Mouse (Mus musculus): ENCODE measurements around the gene Pdzd3. TPM values are rescaled to one million over a fixed set of nuclear protein-coding genes. Genes with fewer than 3 reads are reported as not detected.

The Pdzd3 gene
- polyA plus RNA-seq, 1 experiment from 2014 or later = 3.1 TPM

DNA sequence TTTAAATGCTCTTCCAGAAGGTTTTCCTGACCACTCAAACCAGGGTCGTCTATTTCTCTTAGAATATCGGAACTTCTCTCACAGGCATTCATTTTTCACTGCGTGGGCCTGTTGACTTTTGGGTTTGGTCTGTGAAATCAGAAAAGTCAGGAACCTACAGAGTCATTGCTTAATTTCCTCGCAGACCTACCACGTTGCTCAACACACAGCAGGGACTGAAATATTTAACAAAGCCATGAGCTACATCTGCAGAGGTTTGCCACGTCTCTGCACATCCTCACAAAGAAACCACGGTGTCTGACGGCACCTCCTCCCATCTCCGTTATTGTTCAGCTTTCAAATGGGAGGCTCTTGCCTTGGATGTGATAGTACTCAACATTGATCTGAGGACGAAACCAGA is 7.7 kb upstream of the Pdzd3 start:
- no peaks in the 10 kb centered on the region for H3K9me3 ChIP-seq (ENCODE audit: control insufficient read depth, low read length)
- H3K4me3 ChIP-seq (ENCODE audit: low read depth, low read length) = no peak overlapping the region
- no peak overlapping the region for H3K9ac ChIP-seq (ENCODE audit: low read length)
- no peak for DNase-seq (ENCODE audit: low spot score)
- H3K4me2 ChIP-seq (ENCODE audit: low read length) = no peak overlapping the region
- 77% methylated on average over 10 of the region's 10 CpGs for WGBS
- H3K36me3 ChIP-seq (ENCODE audit: control insufficient read depth, insufficient read depth, low read length) = no peaks in the 10 kb centered on the region
- H3K4me1 ChIP-seq (replicated peaks; ENCODE audit: control insufficient read depth, insufficient read depth, low read length) = peaks cover 7% of the 10 kb centered on the region; the same call in 1 of the 2 replicates
- H3K27ac ChIP-seq (ENCODE audit: low read depth) = no peak overlapping the region
- ATAC-seq (replicated peaks; ENCODE audit: low FRiP score, low TSS enrichment, low read depth) = no peak
- no peaks in the 10 kb centered on the region for H3K27me3 ChIP-seq (replicated peaks; ENCODE audit: control insufficient read depth, insufficient read depth, low read length)

DNA sequence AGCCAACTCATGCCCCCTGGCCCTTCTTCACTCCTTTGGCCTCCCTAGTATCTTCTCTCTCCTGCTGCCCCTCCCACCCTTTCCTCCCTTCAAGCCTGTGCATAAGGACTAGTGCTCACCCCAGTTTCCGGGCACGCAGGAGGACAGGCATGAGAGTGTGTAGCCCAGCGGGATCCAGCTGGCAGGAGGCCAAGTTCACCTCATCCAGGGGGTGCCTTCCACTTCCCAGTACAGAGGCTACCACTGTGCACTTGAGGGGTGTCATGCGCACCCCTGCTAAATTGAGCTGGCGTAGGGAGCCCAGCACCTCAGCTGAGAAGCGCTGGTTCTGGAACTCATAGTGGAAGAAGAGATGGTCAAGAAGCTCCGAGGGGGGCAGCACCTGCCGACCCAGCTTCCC is 4.9 kb upstream of the Pdzd3 start:
- no peaks in the 10 kb centered on the region for H3K27me3 ChIP-seq (replicated peaks; ENCODE audit: control insufficient read depth, insufficient read depth, low read length)
- H3K9me3 ChIP-seq (ENCODE audit: control insufficient read depth, low read length) = no peaks in the 10 kb centered on the region
- WGBS = 80% methylated on average over 8 of the region's 8 CpGs
- DNase-seq (ENCODE audit: low spot score) = no peak
- peaks cover 8% of the 10 kb centered on the region; the same call in 1 of the 2 replicates for H3K4me1 ChIP-seq (replicated peaks; ENCODE audit: control insufficient read depth, insufficient read depth, low read length)
- no peak overlapping the region for H3K9ac ChIP-seq (ENCODE audit: low read length)
- no peak overlapping the region for H3K27ac ChIP-seq (ENCODE audit: low read depth)
- H3K4me3 ChIP-seq (ENCODE audit: low read depth, low read length) = no peak overlapping the region
- no peak overlapping the region for H3K4me2 ChIP-seq (ENCODE audit: low read length)
- H3K36me3 ChIP-seq (ENCODE audit: control insufficient read depth, insufficient read depth, low read length) = no peaks in the 10 kb centered on the region
- ATAC-seq (replicated peaks; ENCODE audit: low FRiP score, low TSS enrichment, low read depth) = no peak

DNA sequence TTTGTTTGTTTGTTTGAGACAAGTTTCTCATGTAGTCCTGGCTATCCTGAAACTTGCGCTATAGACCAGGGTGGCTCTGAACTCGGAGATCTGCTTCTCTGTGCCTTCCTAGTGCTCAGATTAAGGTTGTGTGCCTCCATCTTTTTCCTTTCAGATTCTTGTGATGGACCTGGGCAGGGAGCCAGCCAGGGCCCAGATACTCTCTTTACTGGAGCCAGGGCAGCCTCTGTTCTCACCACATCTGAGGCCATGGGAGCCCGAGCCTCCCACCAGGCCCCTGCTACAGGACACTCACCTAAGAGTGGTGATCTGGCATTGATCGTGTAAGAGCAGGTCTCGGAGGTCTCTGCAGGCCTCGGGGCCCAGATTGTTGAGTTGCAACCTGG is 3.9 kb upstream of the Pdzd3 start:
- Histone ChIP-seq H3K36me3 (ENCODE audit: control insufficient read depth, insufficient read depth, low read length) (no peaks in the 10 kb centered on the region), H3K27me3 (replicated peaks; ENCODE audit: control insufficient read depth, insufficient read depth, low read length) (no peaks in the 10 kb centered on the region), H3K4me2 (ENCODE audit: low read length) (no peak overlapping the region), H3K4me1 (replicated peaks; ENCODE audit: control insufficient read depth, insufficient read depth, low read length) (peaks cover 8% of the 10 kb centered on the region; the same call in 1 of the 2 replicates), H3K27ac (ENCODE audit: low read depth) (no peak overlapping the region), H3K9me3 (ENCODE audit: control insufficient read depth, low read length) (no peaks in the 10 kb centered on the region), H3K4me3 (ENCODE audit: low read depth, low read length) (no peak overlapping the region), H3K9ac (ENCODE audit: low read length) (no peak overlapping the region)
- DNase-seq (ENCODE audit: low spot score) (no peak), ATAC-seq (replicated peaks; ENCODE audit: low FRiP score, low TSS enrichment, low read depth) (no peak)
- 60% methylated on average over 6 of the region's 6 CpGs for WGBS

DNA sequence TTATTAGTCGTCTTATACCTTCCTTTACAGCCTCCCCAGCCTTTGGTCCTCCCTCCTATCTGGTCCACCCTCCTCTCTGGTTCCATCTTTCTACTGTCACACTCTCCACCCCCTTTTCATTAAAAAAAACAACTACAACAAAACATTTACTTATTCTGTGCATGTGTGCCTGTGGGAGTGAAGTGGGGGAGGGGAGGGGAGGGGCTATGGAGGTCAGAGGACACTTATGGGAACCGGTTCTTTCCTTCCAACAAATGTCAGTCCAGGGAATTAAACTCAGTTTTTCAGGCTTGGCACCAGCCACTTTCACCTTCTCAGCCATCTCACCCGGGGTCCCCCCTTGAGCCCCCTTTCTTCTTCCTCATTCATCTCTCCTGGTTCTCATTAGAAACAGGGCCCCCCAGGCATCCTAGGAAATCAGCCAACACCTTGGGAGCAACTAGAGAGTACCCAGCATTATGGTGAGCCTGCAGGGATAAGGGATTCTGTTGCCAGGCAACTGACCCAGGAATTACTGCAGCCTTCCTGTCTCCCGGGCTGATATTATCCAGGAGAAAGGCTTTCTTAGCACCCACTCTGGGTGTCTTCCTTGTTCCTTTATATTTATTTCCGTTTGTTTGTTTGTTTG is 3.4 kb upstream of the Pdzd3 start:
- DNase-seq (ENCODE audit: low spot score) (no peak), ATAC-seq (replicated peaks; ENCODE audit: low FRiP score, low TSS enrichment, low read depth) (no peak)
- no peaks in the 10 kb centered on the region for H3K27me3 ChIP-seq (replicated peaks; ENCODE audit: control insufficient read depth, insufficient read depth, low read length)
- no peaks in the 10 kb centered on the region for H3K36me3 ChIP-seq (ENCODE audit: control insufficient read depth, insufficient read depth, low read length)
- H3K4me1 ChIP-seq (replicated peaks; ENCODE audit: control insufficient read depth, insufficient read depth, low read length) = peaks cover 8% of the 10 kb centered on the region; the same call in 1 of the 2 replicates
- H3K9me3 ChIP-seq (ENCODE audit: control insufficient read depth, low read length) = no peaks in the 10 kb centered on the region
- H3K27ac ChIP-seq (ENCODE audit: low read depth) = no peak overlapping the region
- 11% methylated on average over 5 of the region's 5 CpGs for WGBS
- H3K4me3 ChIP-seq (ENCODE audit: low read depth, low read length) = no peak overlapping the region
- H3K9ac ChIP-seq (ENCODE audit: low read length) = no peak overlapping the region
- no peak overlapping the region for H3K4me2 ChIP-seq (ENCODE audit: low read length)

DNA sequence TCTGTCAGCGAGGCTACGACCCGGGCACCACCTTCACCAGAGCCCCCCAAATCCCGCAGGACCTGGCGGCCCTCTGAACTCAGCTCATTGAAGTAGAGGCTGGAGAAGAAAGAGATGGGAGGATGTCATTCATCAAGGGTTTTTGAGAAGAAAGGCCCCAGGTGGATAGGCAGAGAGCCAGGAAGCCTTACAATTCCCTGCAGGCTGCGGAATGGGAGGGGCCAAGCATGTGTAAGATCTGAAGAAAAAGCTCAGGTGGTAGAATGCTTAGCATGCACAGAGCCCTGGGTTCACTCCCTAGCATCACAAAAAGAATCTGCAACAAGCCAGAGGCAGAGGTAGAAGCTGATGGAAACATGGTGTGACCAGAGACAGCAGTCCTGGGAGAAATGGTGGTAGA is 2.2 kb upstream of the Pdzd3 start:
- 75% methylated on average over 6 of the region's 6 CpGs for WGBS

DNA sequence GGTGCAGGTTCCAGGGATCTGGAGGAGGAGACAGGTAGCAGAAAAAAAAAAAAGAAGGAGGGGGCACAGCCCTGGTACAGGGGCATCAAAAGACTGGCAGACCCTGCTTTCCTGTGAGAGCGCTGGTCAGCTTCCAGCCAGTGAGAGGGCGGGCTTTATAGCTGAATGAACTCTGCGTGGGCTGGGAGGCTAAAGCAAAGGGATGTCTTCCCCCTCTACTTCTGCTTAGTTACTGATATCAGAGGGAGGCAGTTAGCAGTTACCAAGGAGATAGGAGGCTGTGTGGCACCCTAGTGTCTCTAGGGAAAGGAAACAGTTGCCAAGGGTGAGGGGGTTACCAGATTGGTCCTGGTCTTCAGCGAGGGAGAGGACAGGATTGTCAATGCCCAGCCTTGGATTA is 826 bp downstream of the Pdzd3 start:
- Histone ChIP-seq H3K4me3 (ENCODE audit: low read depth, low read length) (no peak overlapping the region), H3K36me3 (ENCODE audit: control insufficient read depth, insufficient read depth, low read length) (no peaks in the 10 kb centered on the region), H3K9me3 (ENCODE audit: control insufficient read depth, low read length) (no peaks in the 10 kb centered on the region), H3K4me2 (ENCODE audit: low read length) (no peak overlapping the region), H3K9ac (ENCODE audit: low read length) (no peak overlapping the region), H3K27me3 (replicated peaks; ENCODE audit: control insufficient read depth, insufficient read depth, low read length) (no peaks in the 10 kb centered on the region), H3K27ac (ENCODE audit: low read depth) (no peak overlapping the region), H3K4me1 (replicated peaks; ENCODE audit: control insufficient read depth, insufficient read depth, low read length) (peaks cover 8% of the 10 kb centered on the region; the same call in 1 of the 2 replicates)
- DNase-seq (ENCODE audit: low spot score) = no peak
- 51% methylated on average over 4 of the region's 4 CpGs for WGBS
- ATAC-seq (replicated peaks; ENCODE audit: low FRiP score, low TSS enrichment, low read depth) = no peak

More for the DNA sequence above, 2.2 kb upstream of the Pdzd3 start:
- Histone ChIP-seq H3K9ac (ENCODE audit: low read length) (no peak overlapping the region), H3K4me3 (ENCODE audit: low read depth, low read length) (no peak overlapping the region), H3K4me2 (ENCODE audit: low read length) (no peak overlapping the region), H3K4me1 (replicated peaks; ENCODE audit: control insufficient read depth, insufficient read depth, low read length) (peaks cover 8% of the 10 kb centered on the region; the same call in 1 of the 2 replicates), H3K27me3 (replicated peaks; ENCODE audit: control insufficient read depth, insufficient read depth, low read length) (no peaks in the 10 kb centered on the region), H3K27ac (ENCODE audit: low read depth) (no peak overlapping the region), H3K9me3 (ENCODE audit: control insufficient read depth, low read length) (no peaks in the 10 kb centered on the region), H3K36me3 (ENCODE audit: control insufficient read depth, insufficient read depth, low read length) (no peaks in the 10 kb centered on the region)
- no peak for DNase-seq (ENCODE audit: low spot score)
- ATAC-seq (replicated peaks; ENCODE audit: low FRiP score, low TSS enrichment, low read depth) = no peak

DNA sequence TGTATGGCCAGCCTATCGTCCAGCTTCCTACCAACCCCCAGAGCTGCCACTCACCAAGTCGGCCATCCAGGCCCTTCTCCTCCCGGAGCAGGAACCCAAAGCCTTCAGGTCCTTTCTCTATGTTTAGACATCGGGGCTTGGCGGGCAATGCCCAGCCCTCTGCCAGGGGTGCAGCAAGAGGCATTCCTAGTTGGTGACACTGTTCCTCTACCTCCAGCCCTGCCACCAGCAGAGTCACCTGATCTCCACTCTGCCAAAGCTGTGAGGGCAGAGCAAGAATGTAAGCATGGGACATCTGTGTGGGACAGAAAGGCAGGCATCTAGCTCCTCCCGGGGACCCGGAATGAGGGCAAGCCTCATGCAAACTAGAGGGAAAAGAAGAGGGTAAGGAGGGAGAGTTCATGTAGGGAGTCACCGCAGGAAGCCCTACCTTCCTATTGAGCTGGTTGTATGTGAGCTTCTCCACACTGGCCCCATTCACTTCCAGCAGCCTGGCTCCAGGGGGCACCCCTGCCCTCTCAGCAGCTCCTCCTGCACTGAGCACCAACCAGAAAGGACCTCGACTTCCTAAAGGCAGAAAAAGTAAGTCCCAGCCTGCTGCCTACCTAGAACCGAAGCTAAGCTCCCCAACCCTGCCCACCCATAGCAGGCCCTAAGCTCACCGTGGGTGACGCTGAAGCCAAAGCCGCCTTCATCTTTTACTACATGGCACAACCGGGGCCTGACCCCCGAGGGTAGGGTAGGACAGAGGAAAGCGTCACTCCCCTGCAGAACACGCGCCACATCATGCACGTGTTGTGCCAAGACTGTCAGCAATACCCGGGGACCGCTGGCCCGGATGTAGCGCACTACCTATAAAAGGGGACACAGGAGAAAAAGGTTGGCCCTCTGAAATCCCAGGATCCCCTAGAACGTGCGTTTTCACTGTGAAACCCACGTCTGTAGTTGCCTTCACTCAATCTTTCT is 1.8 kb downstream of the Pdzd3 start:
- H3K9me3 ChIP-seq (ENCODE audit: control insufficient read depth, low read length) = no peaks in the 10 kb centered on the region
- 48% methylated on average over 26 of the region's 26 CpGs for WGBS
- peaks cover 4% of the 10 kb centered on the region; the same call in 1 of the 2 replicates for H3K4me1 ChIP-seq (replicated peaks; ENCODE audit: control insufficient read depth, insufficient read depth, low read length)
- no peaks in the 10 kb centered on the region for H3K27me3 ChIP-seq (replicated peaks; ENCODE audit: control insufficient read depth, insufficient read depth, low read length)
- ATAC-seq (replicated peaks; ENCODE audit: low FRiP score, low TSS enrichment, low read depth) (peak; percentile 80), DNase-seq (ENCODE audit: low spot score) (peak; percentile 73)
- H3K4me2 ChIP-seq (ENCODE audit: low read length) = no peak overlapping the region
- no peak overlapping the region for H3K27ac ChIP-seq (ENCODE audit: low read depth)
- H3K36me3 ChIP-seq (ENCODE audit: control insufficient read depth, insufficient read depth, low read length) = no peaks in the 10 kb centered on the region
- no peak overlapping the region for H3K4me3 ChIP-seq (ENCODE audit: low read depth, low read length)
- H3K9ac ChIP-seq (ENCODE audit: low read length) = no peak overlapping the region

DNA sequence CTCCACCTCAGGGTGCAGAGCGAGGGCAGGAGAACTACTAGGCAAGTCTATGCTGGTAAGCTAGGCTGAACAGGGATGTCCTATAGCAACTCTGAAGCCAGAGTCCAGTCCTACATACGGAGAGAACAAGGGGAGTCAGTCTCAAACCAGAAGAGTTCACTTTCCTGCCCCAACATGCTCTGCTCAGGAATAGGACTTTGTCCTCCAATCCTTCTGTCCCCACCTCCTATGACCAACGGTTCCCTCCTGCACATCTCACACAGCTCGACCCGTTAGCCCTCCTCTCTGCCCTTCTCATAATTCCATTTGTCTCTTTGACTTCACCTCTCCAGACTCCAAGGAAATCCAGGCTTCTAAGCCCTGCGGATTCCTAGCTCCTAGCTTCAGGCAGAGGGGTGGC is 3.4 kb downstream of the Pdzd3 start:
- no peaks in the 10 kb centered on the region for H3K27me3 ChIP-seq (replicated peaks; ENCODE audit: control insufficient read depth, insufficient read depth, low read length)
- H3K4me3 ChIP-seq (ENCODE audit: low read depth, low read length) = no peak overlapping the region
- ATAC-seq (replicated peaks; ENCODE audit: low FRiP score, low TSS enrichment, low read depth) = no peak
- no peaks in the 10 kb centered on the region; the same call in 1 of the 2 replicates for H3K4me1 ChIP-seq (replicated peaks; ENCODE audit: control insufficient read depth, insufficient read depth, low read length)
- no peak for DNase-seq (ENCODE audit: low spot score)
- H3K36me3 ChIP-seq (ENCODE audit: control insufficient read depth, insufficient read depth, low read length) = no peaks in the 10 kb centered on the region
- H3K9ac ChIP-seq (ENCODE audit: low read length) = no peak overlapping the region
- H3K4me2 ChIP-seq (ENCODE audit: low read length) = no peak overlapping the region
- H3K9me3 ChIP-seq (ENCODE audit: control insufficient read depth, low read length) = no peaks in the 10 kb centered on the region
- H3K27ac ChIP-seq (ENCODE audit: low read depth) = no peak overlapping the region
- WGBS = 71% methylated on average over 6 of the region's 6 CpGs

Data from intestine, embryonic 14.5 days (tissue).